Mouse (Mus musculus) 3T3-L1 (cell line): ENCODE measurements around the gene Setx.
A peak's percentile ranks its signal among the peaks of the same experiment; 100 is the strongest.
"Not testable (repeated sequence)": the region's sequence is repeated elsewhere in the genome, so short reads cannot be mapped to it uniquely, and the experiment has no call there.

Source experiments
- DNase-seq: peaks from one replicate; pipeline ENCODE4 v3.0.0-alpha.2; 2015; ENCODE audit warnings: low read depth, low spot score

Setx gene

GRCm38 (mm10) chr2:29123907-29124569 is at the start of gene Setx:
Gene Setx (plus strand): TSS chr2:29124181.
- DNase-seq = no peak

- DNase-seq = no peak
Measured at GRCm38 (mm10) chr2:29074676-29075075, 49.3 kb upstream of the Setx start.

- no peak for DNase-seq
Measured at GRCm38 (mm10) chr2:29075331-29076070, 48.5 kb upstream of the Setx start.

- DNase-seq = no peak
Measured at GRCm38 (mm10) chr2:29076226-29076625, 47.8 kb upstream of the Setx start.

GRCm38 (mm10) chr2:29081965-29082364 is 42.0 kb upstream of the Setx start:
- DNase-seq = no peak

- no peak for DNase-seq
Measured at GRCm38 (mm10) chr2:29086026-29086425, 38.0 kb upstream of the Setx start.

GRCm38 (mm10) chr2:29089276-29089675 is 34.7 kb upstream of the Setx start:
- not testable (repeated sequence) for DNase-seq

- DNase-seq = no peak
Measured at GRCm38 (mm10) chr2:29095674-29096073, 28.3 kb upstream of the Setx start.

- no peak for DNase-seq
Measured at GRCm38 (mm10) chr2:29096751-29097150, 27.2 kb upstream of the Setx start.

GRCm38 (mm10) chr2:29097465-29097864 is 26.5 kb upstream of the Setx start:
- no peak for DNase-seq

- DNase-seq = not testable (repeated sequence)
Measured at GRCm38 (mm10) chr2:29097955-29098354, 26.0 kb upstream of the Setx start.

- no peak for DNase-seq
Measured at GRCm38 (mm10) chr2:29098786-29099185, 25.2 kb upstream of the Setx start.

- DNase-seq = no peak
Measured at GRCm38 (mm10) chr2:29099646-29100045, 24.3 kb upstream of the Setx start.

- peak; percentile 77 for DNase-seq
Measured at GRCm38 (mm10) chr2:29100822-29101534, 23.0 kb upstream of the Setx start.

GRCm38 (mm10) chr2:29102416-29103377 is 21.3 kb upstream of the Setx start:
- not testable (repeated sequence) for DNase-seq

- DNase-seq = no peak
Measured at GRCm38 (mm10) chr2:29120969-29121368, 3.0 kb upstream of the Setx start.

GRCm38 (mm10) chr2:29122446-29122845 is 1.5 kb upstream of the Setx start:
- DNase-seq = no peak

- DNase-seq = no peak
Measured at GRCm38 (mm10) chr2:29124571-29124935, 572 bp downstream of the Setx start.

GRCm38 (mm10) chr2:29124936-29125701 is 1.1 kb downstream of the Setx start:
- DNase-seq = peak; percentile 98

GRCm38 (mm10) chr2:29130118-29130899 is 6.3 kb downstream of the Setx start:
- peak; percentile 38 for DNase-seq
